Mouse (Mus musculus) heart, adult 9 months (tissue): Measurements from ENCODE around the gene Nodal.
A peak's percentile ranks its signal among the peaks of the same experiment; 100 is the strongest.

Experiments used
- DNase-seq, 2 experiments: peaks; one replicate each; pipeline ENCODE4 v3.0.0; 2022; ENCODE audit warnings: low spot score in 2 of 2

Nodal gene

GRCm38 (mm10) chr10:61417672-61418071 is at the start of gene Nodal:
Nodal (plus strand) TSS chr10:61417972.
- DNase-seq, result no peak

- DNase-seq, result peak in 1 of 2 experiments; percentile 60
Measured at GRCm38 (mm10) chr10:61369755-61370154, 48.0 kb upstream of the Nodal start.

GRCm38 (mm10) chr10:61370273-61370979 is 47.3 kb upstream of the Nodal start:
- peak; percentile 78 to 88 for DNase-seq

GRCm38 (mm10) chr10:61371884-61372584 is 45.7 kb upstream of the Nodal start:
- no peak for DNase-seq

- no peak for DNase-seq
Measured at GRCm38 (mm10) chr10:61372585-61372923, 45.2 kb upstream of the Nodal start.

- peak in 1 of 2 experiments; percentile 65 for DNase-seq
Measured at GRCm38 (mm10) chr10:61374076-61374475, 43.7 kb upstream of the Nodal start.

- no peak for DNase-seq
Measured at GRCm38 (mm10) chr10:61374771-61375481, 42.8 kb upstream of the Nodal start.

- DNase-seq, result no peak
Measured at GRCm38 (mm10) chr10:61378050-61378449, 39.7 kb upstream of the Nodal start.

- DNase-seq, result no peak
Measured at GRCm38 (mm10) chr10:61378698-61379097, 39.1 kb upstream of the Nodal start.

- DNase-seq, result no peak
Measured at GRCm38 (mm10) chr10:61379340-61380040, 38.3 kb upstream of the Nodal start.

- peak; percentile 77 to 78 for DNase-seq
Measured at GRCm38 (mm10) chr10:61380186-61380585, 37.6 kb upstream of the Nodal start.

- peak; percentile 44 to 62 for DNase-seq
Measured at GRCm38 (mm10) chr10:61381823-61382222, 35.9 kb upstream of the Nodal start.

GRCm38 (mm10) chr10:61382281-61382731 is 35.5 kb upstream of the Nodal start:
- DNase-seq, result no peak

- peak; percentile 83 to 84 for DNase-seq
Measured at GRCm38 (mm10) chr10:61383021-61383714, 34.6 kb upstream of the Nodal start, which contains the start of gene Pald1. Pald1 (minus strand) TSS chr10:61383530.

- DNase-seq, result no peak
Measured at GRCm38 (mm10) chr10:61383715-61384047, 34.1 kb upstream of the Nodal start.

- DNase-seq, result no peak
Measured at GRCm38 (mm10) chr10:61385174-61385573, 32.6 kb upstream of the Nodal start.

- no peak for DNase-seq
Measured at GRCm38 (mm10) chr10:61386284-61386683, 31.5 kb upstream of the Nodal start.

- no peak for DNase-seq
Measured at GRCm38 (mm10) chr10:61389020-61389419, 28.8 kb upstream of the Nodal start.

GRCm38 (mm10) chr10:61390148-61390547 is 27.6 kb upstream of the Nodal start:
- DNase-seq, result no peak

GRCm38 (mm10) chr10:61392584-61392983 is 25.2 kb upstream of the Nodal start:
- no peak for DNase-seq

- no peak for DNase-seq
Measured at GRCm38 (mm10) chr10:61394476-61395136, 23.2 kb upstream of the Nodal start.
